Mouse (Mus musculus) left cerebral cortex, postnatal 14 days (tissue): ENCODE data around the gene Lmf2. TPM values are rescaled to one million over a fixed set of nuclear protein-coding genes. Genes with fewer than 3 reads are reported as not detected.

Experiments used
- DNase-seq, 2 experiments: peaks; one replicate each; pipeline ENCODE4 v3.0.0; 2021 to 2022; ENCODE audit warnings: low spot score in 2 of 2, mixed read lengths in 1 of 2
- intact Hi-C: fragments of 180-260 bp; cut with DNase I; formaldehyde crosslinking; loops from one replicate; pipeline ENCODE4 v1.15.1; 2025
- total RNA-seq, 2 experiments: library from RNA; stranded (reverse); gene quantifications; 2 replicates each; pipeline ENCODE4 v1.2.3; 2021

The Lmf2 gene
- total RNA-seq, 2 experiments from 2014 or later, result 18.0 to 20.3 TPM

DNA sequence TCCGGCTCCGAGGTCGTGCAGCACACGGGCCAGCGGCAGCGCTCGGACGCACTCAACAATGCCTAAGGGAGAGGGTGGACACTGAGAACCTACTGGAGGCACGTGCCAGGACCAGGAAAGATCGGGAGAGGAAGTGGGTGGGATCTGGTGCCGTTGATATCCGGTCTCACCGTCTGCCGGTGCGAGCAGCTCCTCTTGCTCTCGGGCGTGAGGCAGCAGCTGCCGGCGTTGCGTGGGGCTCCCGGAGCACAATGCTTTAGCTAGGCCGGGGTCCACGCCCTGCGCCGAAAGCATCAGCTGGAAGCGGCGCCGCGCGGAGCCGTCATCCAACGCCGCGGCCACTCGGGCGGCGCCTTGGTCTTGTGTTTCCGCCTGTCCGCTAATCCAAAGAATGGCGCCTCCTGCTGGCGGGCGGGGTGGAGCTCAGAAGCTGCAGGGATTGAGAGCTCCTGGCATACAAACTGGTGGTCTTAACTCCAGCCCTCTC lies 18.3 kb upstream of the Lmf2 start, which contains the start of gene Sco2:
Gene Sco2, minus strand, starts transcription at position 85 of the 487 bp plus-strand sequence.
- peak; percentile 95 to 96 for DNase-seq
- intact Hi-C loops, result no loop called here

DNA sequence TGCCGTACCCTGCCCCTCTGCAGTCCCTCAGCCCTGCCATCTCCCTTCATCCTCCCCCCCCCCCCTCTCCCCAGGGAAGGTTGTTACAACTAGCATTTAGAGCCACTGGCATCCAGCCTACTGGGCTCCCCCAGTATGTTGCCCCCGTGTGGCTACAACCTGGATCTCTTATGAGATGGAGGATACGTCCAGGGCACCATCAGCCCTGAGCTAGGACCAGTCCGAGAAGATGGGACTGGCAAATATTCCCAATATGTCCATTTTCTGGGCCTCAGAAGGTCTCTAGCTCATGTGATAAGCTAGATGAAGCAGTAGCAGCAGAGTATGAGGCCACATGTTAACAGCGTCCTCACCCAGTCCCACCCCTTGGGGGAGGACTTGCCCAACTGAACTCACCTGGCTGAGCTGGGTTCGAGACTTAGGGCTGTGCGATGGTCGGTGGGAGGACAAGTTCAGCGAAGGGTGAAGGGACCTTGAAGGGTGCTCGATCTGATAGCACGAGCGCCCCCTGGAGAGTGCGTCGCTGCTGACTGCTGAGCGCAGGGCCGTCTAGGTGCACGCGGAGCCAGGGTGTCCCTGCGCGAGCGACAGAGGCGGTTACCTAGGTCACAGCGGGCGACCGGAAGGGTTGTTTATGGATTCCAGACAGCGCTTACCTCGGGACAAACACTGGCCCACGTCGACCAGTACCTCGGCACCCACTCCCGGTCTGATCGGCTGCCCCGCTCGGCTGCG lies 17.7 kb upstream of the Lmf2 start:
- intact Hi-C loops, result no loop called here
- DNase-seq, result peak; percentile 87 to 92

GRCm38 (mm10) chr15:89372536-89372935 lies 17.1 kb upstream of the Lmf2 start:
- intact Hi-C loops, result no loop called here
- DNase-seq, result no peak

- intact Hi-C loops, result no loop called here
- DNase-seq, result no peak
Measured at GRCm38 (mm10) chr15:89372068-89372467, 16.6 kb upstream of the Lmf2 start.

DNA sequence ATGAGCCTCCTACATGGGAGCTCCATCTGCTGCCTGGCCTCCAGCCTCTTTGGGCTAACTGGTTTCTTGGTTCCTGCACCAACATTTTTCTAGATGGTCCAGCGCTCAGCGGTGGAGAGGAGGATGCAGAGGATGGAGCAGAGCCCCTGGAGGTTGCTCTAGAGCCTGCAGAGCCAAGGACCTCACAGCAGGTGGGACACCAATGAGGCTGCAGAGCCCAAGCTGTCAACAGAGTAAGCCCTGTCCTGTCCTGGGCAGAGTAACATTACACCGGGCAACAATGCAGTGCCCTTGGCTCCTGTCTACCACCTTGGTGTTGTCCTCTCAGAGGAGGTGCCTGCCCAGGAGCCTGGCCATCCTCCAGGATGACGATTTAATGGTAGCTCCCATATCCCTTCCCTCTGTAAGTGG lies 9.7 kb upstream of the Lmf2 start:
- DNase-seq, result no peak
- intact Hi-C loops, result no loop called here

- no peak for DNase-seq
- intact Hi-C loops, result no loop called here
Measured at GRCm38 (mm10) chr15:89363051-89363450, 7.6 kb upstream of the Lmf2 start.

GRCm38 (mm10) chr15:89358784-89359183 lies 3.3 kb upstream of the Lmf2 start:
- no peak for DNase-seq
- intact Hi-C loops, result loop anchor here (5.0 kb wide), 1 partner anchor 46 kb away; no protein-coding TSS in a partner anchor

GRCm38 (mm10) chr15:89356372-89356771 lies 913 bp upstream of the Lmf2 start:
- peak; percentile 72 to 94 for DNase-seq
- intact Hi-C loops, result loop anchor here (5.0 kb wide), 1 partner anchor 44 kb away; no protein-coding TSS in a partner anchor

DNA sequence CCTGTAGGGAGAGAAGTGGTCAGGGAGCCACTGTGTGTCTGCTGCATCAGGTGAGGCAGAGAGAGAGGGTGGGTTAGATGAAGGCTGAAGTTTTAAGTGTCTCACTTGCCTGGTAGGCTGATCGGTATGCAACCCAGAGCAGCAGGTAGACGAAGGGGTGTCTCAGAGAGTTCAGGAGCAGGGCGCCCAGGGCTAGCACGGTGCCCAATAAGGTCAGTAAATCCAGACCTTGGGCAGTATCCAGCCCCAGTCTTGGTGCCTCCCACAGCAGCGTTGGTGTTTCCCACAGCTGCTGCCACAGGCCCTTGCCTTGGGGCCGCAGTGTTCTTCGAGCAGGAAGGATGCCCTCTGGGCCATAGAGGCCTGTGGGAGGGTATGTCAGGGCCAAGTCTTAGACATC lies 1.0 kb downstream of the Lmf2 start:
- intact Hi-C loops, result no loop called here
- no peak for DNase-seq

DNA sequence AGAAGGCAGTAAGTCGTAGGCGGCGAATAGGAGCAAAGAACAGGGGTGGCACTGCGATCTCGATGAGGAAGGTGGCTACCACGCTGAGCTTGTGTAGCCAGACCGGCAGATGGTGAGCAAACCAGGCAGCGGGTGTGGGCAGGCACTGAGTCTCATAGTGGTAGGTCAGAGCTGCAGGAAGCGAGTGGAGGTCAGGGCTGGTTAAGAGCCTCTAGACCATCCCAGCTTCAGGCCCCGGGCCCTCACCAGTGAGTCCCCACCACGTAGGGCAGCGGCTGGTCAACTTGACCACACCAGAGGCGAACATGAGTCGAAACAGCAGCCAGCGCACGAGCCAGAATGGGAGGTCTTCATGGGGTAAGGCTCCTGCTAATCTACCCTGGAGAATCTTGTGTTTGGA lies 1.6 kb downstream of the Lmf2 start:
- DNase-seq, result no peak
- intact Hi-C loops, result no loop called here

GRCm38 (mm10) chr15:89352795-89353194 lies 2.7 kb downstream of the Lmf2 start:
- DNase-seq, result no peak
- intact Hi-C loops, result no loop called here

- intact Hi-C loops, result no loop called here
- DNase-seq, result no peak
Measured at GRCm38 (mm10) chr15:89352054-89352453, 3.4 kb downstream of the Lmf2 start.

GRCm38 (mm10) chr15:89351302-89351701 lies 4.2 kb downstream of the Lmf2 start:
- DNase-seq, result no peak
- intact Hi-C loops, result no loop called here

DNA sequence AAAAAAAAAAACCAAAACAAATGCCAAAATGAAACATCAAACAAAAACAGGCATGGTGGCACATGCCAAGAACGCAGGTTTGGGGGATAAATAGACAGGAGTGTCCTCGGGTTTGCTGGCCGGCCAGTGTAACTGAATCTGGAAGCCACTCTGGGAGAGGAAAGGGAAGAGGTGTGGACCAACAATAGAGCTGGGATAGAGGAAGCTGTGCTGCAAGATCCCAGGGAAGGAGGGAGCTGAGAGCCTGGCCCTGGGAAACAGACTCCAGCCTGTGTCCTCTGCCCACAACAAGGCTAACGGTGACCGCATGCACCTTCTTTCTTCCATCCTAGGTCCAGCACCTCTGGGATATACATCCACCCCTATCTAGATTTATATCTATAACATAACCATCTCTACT lies 5.0 kb downstream of the Lmf2 start:
- intact Hi-C loops, result no loop called here
- no peak for DNase-seq

DNA sequence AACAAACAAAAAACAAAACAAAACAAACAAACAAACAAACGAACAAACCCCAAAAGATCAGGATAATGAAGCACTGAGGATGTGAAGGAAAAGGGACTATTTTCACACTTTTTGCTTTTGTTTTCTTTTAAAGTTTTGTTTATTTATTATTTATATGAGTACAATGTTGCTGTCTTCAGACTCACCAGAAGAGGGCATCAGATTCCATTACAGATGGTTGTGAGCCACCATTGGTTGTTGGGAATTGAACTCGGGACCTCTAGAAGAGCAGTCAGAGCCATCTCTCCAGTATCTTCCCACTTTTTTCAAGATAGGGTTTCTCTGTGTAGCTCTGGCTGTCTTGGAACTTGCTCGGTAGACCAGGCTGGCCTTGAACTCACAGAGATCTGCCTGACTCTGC lies 12.1 kb downstream of the Lmf2 start:
- intact Hi-C loops, result no loop called here
- DNase-seq, result no peak

DNA sequence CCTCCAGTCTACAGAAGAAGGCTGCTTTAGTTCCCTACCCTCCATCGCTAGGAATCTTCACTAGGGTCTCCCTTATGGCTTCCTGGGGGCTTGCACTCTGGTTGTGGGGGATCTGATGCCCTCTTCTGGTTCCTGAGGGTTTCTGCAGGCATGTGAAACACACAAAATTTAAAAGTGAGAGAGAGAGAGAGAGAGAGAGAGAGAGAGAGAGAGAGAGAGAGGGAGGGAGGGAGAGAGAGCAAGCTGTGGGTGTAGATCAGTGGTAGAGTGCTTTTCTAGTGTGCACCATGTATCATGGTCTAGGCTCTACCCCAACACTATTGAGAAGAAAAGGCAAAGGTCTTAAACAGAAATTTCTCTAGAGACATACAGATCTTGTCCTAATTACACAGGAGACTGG lies 13.8 kb downstream of the Lmf2 start:
- intact Hi-C loops, result no loop called here

GRCm38 (mm10) chr15:89340136-89340535 lies 15.3 kb downstream of the Lmf2 start:
- no peak for DNase-seq
- intact Hi-C loops, result no loop called here

More for the DNA sequence above, 13.8 kb downstream of the Lmf2 start:
- DNase-seq, result no peak

GRCm38 (mm10) chr15:89339696-89340095 lies 15.8 kb downstream of the Lmf2 start:
- no peak for DNase-seq
- intact Hi-C loops, result no loop called here

DNA sequence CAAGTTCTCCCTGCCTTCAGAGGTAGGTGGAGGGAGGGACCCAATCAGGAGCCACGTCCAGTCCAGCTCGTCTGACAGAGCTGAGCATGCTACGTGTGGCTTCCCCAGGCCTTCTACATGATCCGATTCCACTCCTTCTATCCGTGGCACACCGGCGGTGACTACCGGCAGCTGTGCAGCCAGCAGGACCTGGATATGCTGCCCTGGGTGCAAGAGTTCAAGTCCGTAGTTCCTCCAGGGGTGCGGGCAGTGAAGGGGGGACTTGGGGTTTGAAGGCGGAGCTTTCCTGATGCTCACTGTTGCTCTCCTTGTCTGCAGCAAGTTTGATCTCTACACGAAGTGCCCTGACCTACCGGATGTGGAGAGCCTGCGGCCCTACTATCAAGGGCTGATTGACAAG lies 19.0 kb downstream of the Lmf2 start:
- intact Hi-C loops, result no loop called here
- no peak for DNase-seq

DNA sequence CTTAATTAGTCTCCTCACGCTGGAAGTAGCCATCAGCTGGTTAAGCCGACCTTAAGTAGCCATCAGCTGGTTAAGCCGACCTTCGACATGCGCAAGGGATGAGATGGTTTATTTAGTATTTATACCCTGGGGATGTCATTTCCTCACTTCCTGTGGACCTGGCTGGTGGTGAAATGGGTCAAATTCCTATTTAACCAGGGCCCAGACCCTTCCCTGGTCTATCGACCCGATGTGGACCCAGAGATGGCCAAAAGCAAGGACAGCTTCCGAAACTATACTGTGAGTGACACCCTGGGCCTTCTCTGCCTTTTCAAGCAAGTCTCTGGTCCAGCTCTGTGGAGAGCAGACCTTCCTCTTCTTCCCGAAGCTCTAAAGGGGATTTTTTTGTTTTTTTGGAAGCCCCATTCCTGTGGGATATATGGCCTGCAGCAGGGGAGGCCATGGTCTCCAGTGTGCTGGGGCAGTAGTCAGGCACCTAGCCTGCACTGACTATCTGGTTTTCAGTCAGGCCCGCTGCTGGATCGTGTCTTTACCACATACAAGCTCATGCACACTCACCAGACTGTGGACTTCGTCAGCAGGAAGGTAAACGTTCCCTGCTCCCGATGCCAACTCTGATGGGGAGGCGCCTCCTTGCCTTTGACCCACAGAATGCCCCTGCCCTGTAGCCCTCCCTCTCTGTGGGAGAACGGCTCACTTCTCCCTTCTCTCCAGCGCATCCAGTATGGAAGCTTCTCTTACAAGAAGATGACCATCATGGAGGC lies 20.5 kb downstream of the Lmf2 start:
- intact Hi-C loops, result no loop called here
- no peak for DNase-seq

GRCm38 (mm10) chr15:89334271-89334670 lies 21.2 kb downstream of the Lmf2 start, which contains the start of gene Miox:
TSS of gene Miox (plus strand) at chr15:89334398.
- DNase-seq, result no peak
- intact Hi-C loops, result no loop called here
